Mouse (Mus musculus) ovary, adult 18-20 months (tissue): ENCODE measurements around the gene Tomm40l.

Experiments used
- DNase-seq: peaks from one replicate; pipeline ENCODE4 v3.0.0; 2022; ENCODE audit warnings: low spot score, mixed read lengths

The Tomm40l gene

DNA sequence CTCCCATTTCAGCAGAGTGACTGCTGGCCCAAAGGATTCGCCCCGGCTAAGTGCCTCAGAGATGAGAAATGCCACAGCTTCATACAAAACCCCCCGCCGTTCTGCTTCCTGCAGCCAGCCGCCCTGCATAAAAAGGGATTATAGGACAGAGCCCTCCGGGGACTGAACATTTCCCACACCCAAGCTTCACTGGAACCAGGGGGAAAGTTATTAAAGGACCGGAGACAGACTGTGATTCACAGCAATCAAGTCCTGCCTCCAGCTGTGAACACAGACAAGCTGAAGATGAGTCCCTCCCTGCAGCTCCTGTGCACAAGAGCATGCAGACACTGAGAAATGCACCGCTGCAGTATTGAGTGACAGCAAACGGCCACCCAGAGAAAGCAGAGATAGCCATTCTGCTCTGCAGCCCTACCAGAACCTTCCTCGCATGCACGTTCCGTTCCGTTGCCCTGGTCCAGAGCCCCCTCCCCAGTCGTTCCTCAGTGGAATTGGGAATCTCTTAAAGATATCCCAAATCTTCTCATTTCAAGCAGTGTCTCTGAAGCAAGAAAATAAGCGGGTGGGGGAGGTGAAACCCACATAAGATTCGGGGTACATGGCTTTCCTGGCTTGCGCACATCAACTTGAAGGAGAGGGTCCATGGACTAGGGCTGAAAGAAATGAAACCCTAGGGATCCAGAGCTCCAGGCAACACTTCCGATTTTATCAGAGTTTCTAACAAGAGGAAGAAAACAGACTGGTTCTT, 29.0 kb downstream of the Tomm40l start:
- no peak for DNase-seq

DNA sequence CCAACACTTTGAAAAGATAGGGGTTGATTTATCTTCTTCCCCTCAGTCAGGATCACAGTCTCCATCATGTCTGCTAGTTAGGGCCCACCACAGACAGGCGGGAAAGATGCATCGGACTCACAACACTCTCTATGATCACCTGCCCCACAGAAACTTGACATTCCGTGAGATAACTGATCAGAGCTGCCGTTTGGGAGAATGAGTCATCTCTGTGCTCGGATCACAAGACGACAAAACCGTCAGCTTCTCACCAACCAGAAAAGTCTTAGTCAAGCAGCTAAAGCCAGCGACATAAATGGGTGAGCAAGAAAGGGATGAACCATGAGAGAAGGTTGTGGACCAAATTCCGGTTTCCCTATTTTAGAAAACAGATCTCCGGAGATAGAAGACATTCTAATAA, 30.0 kb downstream of the Tomm40l start:
- no peak for DNase-seq

DNA sequence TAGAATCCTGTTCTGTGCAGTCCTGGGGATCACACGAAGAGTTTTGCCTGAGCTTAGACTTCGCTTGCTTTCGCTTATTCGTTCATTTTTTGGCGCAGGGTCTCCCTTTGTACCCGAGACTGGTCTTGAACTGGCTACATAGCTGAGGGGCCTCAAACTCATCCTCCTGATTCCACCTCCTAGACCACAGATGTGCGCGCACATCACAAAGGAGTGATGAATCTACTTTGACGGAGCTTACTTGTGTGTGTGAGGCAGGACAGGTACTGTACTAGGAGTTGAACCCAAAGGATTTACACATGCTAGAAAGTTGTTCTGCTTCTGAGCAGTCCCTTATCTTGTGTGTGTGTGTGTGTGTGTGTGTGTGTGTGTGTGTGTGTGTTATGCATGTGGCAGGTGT, 31.5 kb downstream of the Tomm40l start:
- DNase-seq, result no peak

DNA sequence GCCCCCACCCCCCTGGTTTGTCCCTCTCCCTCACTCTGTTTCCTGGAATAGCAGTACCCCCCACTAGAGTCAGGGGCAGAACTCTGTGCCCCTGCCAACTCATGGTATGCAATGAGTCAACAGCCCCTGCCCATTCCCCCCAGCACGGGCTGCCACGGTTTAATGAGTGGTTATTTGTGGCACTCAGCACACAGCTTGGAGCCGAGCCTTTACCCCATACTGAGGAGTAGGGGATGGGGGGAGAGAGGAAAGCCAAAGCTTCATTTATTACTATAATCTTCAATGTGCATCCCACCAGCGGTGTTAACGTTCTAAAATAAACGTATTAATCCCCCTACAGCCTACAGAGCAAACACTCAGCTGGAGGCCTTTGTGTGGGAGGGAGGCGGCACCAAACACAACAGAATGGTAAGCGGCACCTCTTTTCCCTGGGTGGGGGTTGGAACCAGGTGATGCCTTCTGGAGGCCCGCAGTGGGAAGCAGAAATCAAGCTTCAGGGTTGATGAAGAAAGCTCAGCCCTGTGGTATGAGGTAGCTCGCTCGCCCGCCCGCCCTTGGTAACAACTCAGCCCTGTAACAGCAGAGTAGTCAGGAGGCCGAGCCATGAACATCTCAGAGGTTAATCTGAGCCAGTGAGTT, 32.7 kb downstream of the Tomm40l start:
- DNase-seq, result peak; percentile 55

DNA sequence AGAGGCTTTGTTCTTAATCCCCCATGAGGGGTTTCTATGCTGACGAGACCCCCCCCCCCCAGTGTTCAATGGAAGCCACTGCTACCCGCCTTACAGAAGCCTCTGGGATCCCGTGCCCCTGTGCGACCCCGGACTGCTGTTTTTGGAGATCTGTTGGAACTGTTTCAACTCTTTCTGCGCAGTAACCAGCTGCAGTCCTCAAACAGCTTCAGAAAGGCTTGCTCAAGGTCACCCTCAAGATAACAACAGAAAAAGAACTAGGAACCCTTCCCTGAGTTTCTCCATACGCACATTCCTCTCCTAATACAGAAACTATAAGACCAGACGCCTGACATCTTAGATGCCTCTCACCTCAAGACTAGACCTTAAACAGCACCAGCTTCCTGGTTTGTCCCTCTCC, 33.3 kb downstream of the Tomm40l start:
- peak; percentile 60 for DNase-seq

DNA sequence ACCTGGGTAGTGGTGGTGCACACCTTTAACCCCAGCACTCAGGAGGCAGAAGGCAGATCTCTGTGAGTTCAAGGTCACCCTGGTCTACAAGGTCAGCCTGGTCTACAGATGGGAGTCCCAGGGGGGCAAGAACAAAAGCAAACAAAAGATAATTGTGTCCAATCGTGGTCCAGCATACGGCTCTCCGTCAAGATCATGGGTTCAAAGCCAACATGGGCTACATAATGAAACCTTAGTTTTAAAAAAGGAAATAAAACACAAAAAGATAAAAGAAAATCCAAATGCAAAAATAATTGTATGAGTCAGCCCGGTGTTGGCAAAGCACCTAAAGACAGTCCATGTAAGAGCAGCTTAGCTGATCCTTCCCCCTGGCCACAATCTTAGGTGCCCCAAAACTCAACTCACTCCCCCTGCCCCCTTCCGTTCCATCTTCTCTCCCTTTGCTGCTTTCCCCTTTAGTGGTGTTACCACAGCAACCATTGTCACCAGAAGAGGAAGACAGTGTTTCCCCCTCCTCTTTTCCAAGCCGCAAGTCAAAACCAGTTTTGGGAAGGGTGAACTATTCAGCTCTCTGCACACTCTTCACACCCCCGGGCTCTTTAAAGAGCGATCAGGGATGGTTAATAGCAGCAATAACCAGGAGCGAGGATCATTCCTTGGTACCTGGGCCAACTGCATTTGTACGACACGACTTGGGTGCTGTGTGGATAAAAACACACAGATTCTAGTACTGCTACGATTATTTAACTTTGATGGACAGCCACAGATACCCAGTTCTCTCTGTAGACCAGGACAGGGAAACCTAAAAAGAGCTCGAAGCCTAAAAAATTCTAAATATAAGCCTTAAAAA, 34.2 kb downstream of the Tomm40l start:
- DNase-seq, result no peak

DNA sequence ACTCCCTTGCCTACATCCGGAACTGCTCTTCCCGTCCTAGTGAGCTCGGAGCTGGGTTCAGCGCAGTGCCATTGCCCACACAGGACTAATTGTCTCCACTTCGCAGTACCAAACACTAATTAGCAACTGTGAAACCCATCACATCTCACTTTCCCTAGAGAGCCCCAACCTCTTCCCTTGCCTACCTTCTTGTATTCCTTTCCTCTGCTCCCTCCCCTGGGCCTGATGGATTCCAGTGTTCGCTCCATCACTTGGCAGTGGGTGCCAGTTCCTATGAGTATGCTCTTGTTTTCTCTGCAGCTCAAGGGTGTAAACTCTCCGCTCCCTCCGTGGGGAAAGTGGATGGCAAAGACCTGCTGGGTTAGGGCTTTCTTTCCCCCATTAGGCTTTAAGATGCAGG, 36.7 kb downstream of the Tomm40l start:
- DNase-seq, result no peak

DNA sequence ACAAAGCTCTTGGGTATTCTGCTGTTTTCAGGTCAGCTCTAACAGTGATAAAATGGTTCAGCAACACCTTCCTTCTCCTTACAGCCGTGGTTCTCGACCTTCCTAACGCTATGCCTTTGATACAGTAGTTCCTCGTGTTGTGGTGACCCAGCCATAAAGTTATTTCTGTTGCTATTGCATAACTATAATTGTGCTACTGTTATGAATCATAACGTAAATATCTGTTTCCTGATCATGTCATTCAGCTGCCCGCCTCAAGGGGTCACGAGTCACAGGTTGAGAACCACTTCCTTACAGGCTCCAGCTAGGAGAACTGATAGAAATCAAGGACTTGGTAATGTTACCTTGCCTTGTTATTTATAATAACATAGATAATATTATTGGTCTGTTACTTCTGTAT, 38.0 kb downstream of the Tomm40l start:
- DNase-seq, result no peak

DNA sequence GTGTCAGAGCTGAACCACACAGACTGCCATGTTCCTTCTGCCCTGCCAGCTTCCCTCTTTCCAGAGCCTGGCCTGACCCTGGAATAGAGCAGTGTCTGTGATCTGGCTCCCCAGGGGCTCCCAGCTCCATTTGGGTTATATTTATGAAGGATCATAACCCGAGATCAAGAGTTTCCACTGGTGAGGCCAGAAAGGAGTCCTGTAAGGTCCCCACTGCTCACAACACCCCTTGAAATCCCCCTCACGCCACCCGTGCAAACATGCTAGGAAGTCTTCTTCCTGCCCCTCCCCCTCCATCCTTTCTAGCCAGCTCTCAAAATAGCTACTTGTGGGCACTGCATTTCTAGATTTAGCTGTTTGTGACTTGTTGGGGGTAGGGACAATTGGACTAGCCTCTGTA, 38.7 kb downstream of the Tomm40l start:
- DNase-seq, result no peak

DNA sequence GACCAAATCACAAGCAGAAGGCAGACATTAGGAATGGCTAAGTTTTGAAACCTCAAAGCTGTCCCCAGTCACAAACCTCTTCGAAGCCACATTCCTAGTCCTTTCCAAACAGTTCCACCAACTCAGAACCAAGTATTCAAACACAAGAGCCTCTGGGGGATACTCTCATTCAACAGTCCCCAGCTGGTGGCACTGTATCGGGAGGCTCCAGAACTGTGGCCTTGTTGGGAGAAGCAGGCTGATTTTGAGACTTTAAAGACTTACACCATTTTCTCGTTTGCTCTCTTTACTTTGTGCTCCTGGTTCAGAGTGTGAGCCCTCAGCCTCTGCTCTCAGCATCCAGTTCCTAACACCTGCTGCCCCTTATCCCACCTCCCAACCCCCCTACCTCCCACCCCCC, 39.3 kb downstream of the Tomm40l start:
- DNase-seq, result no peak

DNA sequence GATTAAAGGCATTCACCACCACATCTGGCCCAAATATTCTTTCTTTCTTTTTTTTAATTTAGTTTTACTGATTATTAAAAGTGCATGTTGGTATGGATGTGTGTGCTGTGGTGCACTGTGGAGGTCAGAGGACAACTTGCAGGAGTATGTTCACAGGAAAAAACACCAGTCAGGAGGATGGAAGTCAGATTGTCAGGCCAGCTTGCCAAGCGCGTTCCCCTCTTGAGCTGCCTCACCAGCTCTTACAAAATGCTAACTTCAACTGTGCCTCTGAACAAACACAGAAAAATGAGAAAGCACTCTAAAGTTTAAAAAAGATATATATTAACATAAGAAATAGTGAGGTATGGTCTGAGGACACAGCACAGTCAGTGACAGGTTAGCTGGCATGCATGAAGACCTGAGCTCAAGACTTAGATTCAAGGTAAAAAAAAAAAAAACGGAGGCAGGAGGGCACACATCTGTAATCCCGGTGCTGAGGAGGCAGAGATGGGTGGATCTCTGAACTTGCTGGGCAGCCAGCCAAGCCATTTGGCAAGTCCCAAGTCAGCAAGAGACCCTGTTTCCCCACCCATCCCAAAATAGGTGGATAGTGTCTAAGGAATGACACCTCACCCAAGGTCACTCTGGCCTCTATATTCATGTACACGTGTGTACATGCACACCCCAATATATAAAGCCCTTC, 42.7 kb downstream of the Tomm40l start:
- no peak for DNase-seq

DNA sequence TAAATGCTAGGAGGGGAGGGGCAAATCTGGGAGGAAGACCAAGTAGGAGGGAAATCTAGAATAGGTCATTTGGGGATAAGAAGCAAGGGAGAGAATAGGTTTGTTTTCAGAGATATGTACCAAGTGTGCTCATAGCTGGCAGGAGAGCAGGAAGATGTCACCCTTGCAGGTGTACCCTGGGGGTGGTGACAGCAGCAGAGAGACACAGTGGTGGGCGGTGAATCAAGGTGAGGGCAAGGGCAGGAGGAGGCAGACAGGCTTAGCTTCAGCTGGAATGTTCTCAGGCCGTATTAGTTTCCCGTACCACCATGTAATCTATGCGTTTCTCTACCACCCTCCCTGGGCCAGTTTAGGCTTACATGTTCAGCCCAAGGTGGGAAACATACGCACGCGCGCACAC, 49.5 kb downstream of the Tomm40l start:
- no peak for DNase-seq

DNA sequence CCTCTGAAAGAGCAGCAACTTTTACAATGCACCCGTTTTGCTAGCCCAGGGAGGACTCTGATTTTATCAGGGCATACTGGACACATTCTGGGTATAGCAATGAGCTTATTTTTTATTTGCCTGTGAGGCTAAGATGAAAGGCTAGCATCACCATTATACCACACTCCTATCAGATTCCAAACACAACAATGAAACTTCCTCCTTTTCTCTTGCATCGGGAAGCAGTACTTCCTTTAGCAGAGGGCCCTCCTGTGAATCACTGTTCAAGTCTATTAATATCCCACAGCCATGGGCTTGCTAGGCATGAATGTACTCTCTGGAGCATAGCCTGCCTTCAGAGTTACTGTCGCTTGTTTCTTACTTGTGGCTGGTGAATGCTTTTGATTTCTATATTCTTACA, 51.2 kb downstream of the Tomm40l start:
- DNase-seq, result no peak

DNA sequence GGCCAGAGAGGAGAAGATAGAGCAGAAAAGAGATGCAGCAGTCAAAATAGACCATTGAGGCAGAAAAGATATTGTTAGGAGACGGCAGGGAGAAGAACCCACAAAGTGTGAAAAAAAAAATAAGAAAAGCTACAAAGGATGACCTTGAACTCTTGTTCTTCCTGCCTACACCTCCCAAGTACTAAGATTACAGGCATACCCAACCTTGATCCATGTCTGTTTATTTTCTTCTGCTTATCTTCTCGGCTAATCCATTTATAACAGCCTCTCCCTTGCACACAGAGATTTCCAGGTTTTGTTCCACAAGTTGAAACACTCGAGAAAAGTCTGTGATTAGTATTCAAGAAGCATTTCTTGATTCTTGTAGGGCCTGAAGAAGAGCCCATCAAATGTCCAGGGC, 52.4 kb downstream of the Tomm40l start:
- no peak for DNase-seq

DNA sequence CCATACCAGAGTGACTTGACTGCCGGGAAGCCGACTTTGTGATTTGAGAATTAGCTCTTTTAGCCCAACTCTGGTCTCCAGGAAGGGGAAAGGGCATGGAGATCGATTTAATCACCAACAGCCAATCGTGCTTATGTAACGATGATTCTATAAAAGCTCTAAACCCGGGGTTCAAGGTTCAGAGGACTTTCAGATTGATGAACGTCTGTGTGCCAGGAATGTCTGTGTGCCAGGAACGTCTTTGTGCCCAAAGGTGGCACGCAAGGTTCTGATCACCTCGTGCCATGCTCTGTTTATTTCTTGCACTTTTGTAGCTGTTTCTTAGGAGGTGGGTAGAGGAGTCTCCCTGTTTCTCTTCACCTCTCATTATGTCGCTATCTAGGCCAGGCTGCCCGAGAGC, 53.4 kb downstream of the Tomm40l start:
- no peak for DNase-seq
